Mouse (Mus musculus) limb, embryonic 14.5 days (tissue): Measurements from ENCODE around the gene Sh3bgr. TPM values are rescaled to one million over a fixed set of nuclear protein-coding genes. Genes with fewer than 3 reads are reported as not detected.

Source experiments
- ATAC-seq: fragments of 200-750 bp; cut with Nextera tagmentation; 2 replicates; pipeline ENCODE4 v1.8.0; 2017; ENCODE audit warnings: low read depth, moderate number of reproducible peaks, moderate TSS enrichment; ENCODE audit not compliant: low FRiP score
- DNase-seq: peaks from one replicate; pipeline ENCODE4 v3.0.0-alpha.2; 2015; ENCODE audit warnings: low spot score
- H3K27ac ChIP-seq: fragments of 300-500 bp; sonication (generic); replicated peaks from 2 replicates; pipeline ENCODE4 v1.5.1; 2014; ENCODE audit warnings: low read depth, mild to moderate bottlenecking, low read length, moderate library complexity, mixed read lengths
- H3K27me3 ChIP-seq: fragments of 300-500 bp; sonication (generic); 2 replicates; pipeline ENCODE4 v1.6.1; 2014; ENCODE audit warnings: low read length, mixed read lengths; ENCODE audit not compliant: control insufficient read depth, insufficient read depth
- H3K36me3 ChIP-seq: fragments of 300-500 bp; sonication (generic); 2 replicates; pipeline ENCODE4 v1.6.1; 2014; ENCODE audit warnings: mild to moderate bottlenecking, low read length, moderate library complexity, mixed read lengths; ENCODE audit not compliant: control insufficient read depth, insufficient read depth
- H3K4me1 ChIP-seq: fragments of 300-500 bp; sonication (generic); 2 replicates; pipeline ENCODE4 v1.6.1; 2014; ENCODE audit warnings: antibody characterized with exemption, low read length, mixed read lengths; ENCODE audit not compliant: control insufficient read depth, insufficient read depth
- H3K4me2 ChIP-seq: fragments of 300-500 bp; sonication (generic); replicated peaks from 2 replicates; pipeline ENCODE4 v1.6.1; 2014; ENCODE audit warnings: low read depth, mild to moderate bottlenecking, low read length, moderate library complexity; ENCODE audit not compliant: severe bottlenecking
- H3K4me3 ChIP-seq: fragments of 300-500 bp; sonication (generic); replicated peaks from 2 replicates; pipeline ENCODE4 v1.5.1; 2014; ENCODE audit warnings: low read length
- H3K9ac ChIP-seq: fragments of 300-500 bp; sonication (generic); 2 replicates; pipeline ENCODE4 v1.6.1; 2014; ENCODE audit warnings: mild to moderate bottlenecking, low read depth, low read length, moderate library complexity; ENCODE audit not compliant: severe bottlenecking
- H3K9me3 ChIP-seq: fragments of 300-500 bp; sonication (generic); 2 replicates; pipeline ENCODE4 v1.6.1; 2016; ENCODE audit warnings: low read length; ENCODE audit not compliant: control insufficient read depth
- POLR2A ChIP-seq: fragments of 200-500 bp; IDR thresholded peaks from 2 replicates; pipeline ENCODE4 v1.8.0; 2012; ENCODE audit warnings: inconsistent platforms, mild to moderate bottlenecking, moderate library complexity, borderline replicate concordance; ENCODE audit not compliant: insufficient read depth, insufficient read length; ENCODE audit errors: extremely low read depth
- WGBS: fragments of 180-500 bp; shearing (Covaris S2); extraction: QIAGEN DNeasy Blood & Tissue Kit; methylation state at CpG from one replicate; pipeline ENCODE4 v1.1.7; 2014; 5-methylcytosine and 5-hydroxymethylcytosine counted together
- polyA plus RNA-seq, 2 experiments: library from polyadenylated mRNA; depleted of rRNA in 1 of 2; stranded (reverse) in 1 of 2; unstranded in 1 of 2; fragments of >200 nt; fragmentation: Nextera tagmentation in 1 of 2; extraction: Ambion mirVana in 1 of 2; gene quantifications; 2 replicates each; pipeline versions ENCODE4 v1.2.1 to v1.2.3; 2012 to 2014

Gene Sh3bgr
- polyA plus RNA-seq (2012; rRNA removed) (9.2 and 14.9 TPM in 2 replicates), polyA plus RNA-seq (2014; fragmentation: Nextera tagmentation; extraction: Ambion mirVana) (7.7 and 13.0 TPM in 2 replicates)

- Histone ChIP-seq H3K4me2 (peak within 1 kb of the TSS; percentile 41), H3K4me3 (peak within 1 kb of the TSS; percentile 7; the same call in 1 of the 2 replicates), H3K9ac (0 out of 2 replicates have a peak within 1 kb of the TSS, but pooled peaks have one; percentile 12), H3K36me3 (no peaks in the 10 kb centered on the region), H3K27ac (0 out of 2 replicates have a peak within 1 kb of the TSS, but pooled peaks have one; percentile 4), H3K4me1 (peaks cover 15% of the 10 kb centered on the region), H3K27me3 (no peaks in the 10 kb centered on the region), H3K9me3 (no peaks in the 10 kb centered on the region)
- TF ChIP-seq POLR2A: no peak
- ATAC-seq: peak; percentile 79
- peak; percentile 25 for DNase-seq
- 3% methylated on average over 20 of the region's 20 CpGs for WGBS
Observed at GRCm38 (mm10) chr16:96199913-96200701, at the start of gene Sh3bgr. Gene Sh3bgr (plus strand): TSS chr16:96200450.

GRCm38 (mm10) chr16:96150995-96151394 lies 49.3 kb upstream of the Sh3bgr start:
- 71% methylated on average over 4 of the region's 4 CpGs for WGBS
- no peak for TF ChIP-seq POLR2A

GRCm38 (mm10) chr16:96151551-96151950 lies 48.7 kb upstream of the Sh3bgr start:
- H3K4me2 ChIP-seq: no peak overlapping the region
- H3K36me3 ChIP-seq: peaks cover 13% of the 10 kb centered on the region
- H3K27ac ChIP-seq: no peak overlapping the region
- no peaks in the 10 kb centered on the region for H3K9me3 ChIP-seq
- no peak for TF ChIP-seq POLR2A
- H3K4me3 ChIP-seq: no peak overlapping the region
- peak; percentile 51; the same call in 1 of the 2 replicates for ATAC-seq
- H3K9ac ChIP-seq: no peak overlapping the region
- DNase-seq: peak; percentile 56
- 24% methylated on average over 9 of the region's 9 CpGs for WGBS
- H3K4me1 ChIP-seq: no peaks in the 10 kb centered on the region
- H3K27me3 ChIP-seq: no peaks in the 10 kb centered on the region

More at GRCm38 (mm10) chr16:96150995-96151394, 49.3 kb upstream of the Sh3bgr start:
- ATAC-seq (no peak), DNase-seq (no peak)
- no peaks in the 10 kb centered on the region for H3K27me3 ChIP-seq
- no peak overlapping the region for H3K27ac ChIP-seq
- H3K4me2 ChIP-seq: no peak overlapping the region
- H3K9ac ChIP-seq: no peak overlapping the region
- no peaks in the 10 kb centered on the region for H3K9me3 ChIP-seq
- H3K4me1 ChIP-seq: peaks cover 5% of the 10 kb centered on the region
- H3K4me3 ChIP-seq: no peak overlapping the region
- H3K36me3 ChIP-seq: peaks cover 13% of the 10 kb centered on the region

- peaks cover 7% of the 10 kb centered on the region; the same call in 1 of the 2 replicates for H3K4me1 ChIP-seq
- H3K4me2 ChIP-seq: no peak overlapping the region
- TF ChIP-seq POLR2A: no peak
- H3K27me3 ChIP-seq: no peaks in the 10 kb centered on the region
- DNase-seq (no peak), ATAC-seq (no peak)
- H3K4me3 ChIP-seq: no peak overlapping the region
- 87% methylated on average over 2 of the region's 2 CpGs for WGBS
- no peaks in the 10 kb centered on the region for H3K9me3 ChIP-seq
- H3K36me3 ChIP-seq: peaks cover 11% of the 10 kb centered on the region; the same call in 1 of the 2 replicates
- H3K9ac ChIP-seq: no peak overlapping the region
- H3K27ac ChIP-seq: no peak overlapping the region
Observed at GRCm38 (mm10) chr16:96154476-96154875, 45.8 kb upstream of the Sh3bgr start.

- ATAC-seq (no peak), DNase-seq (no peak)
- TF ChIP-seq POLR2A: no peak
- Histone ChIP-seq H3K4me1 (peaks cover 7% of the 10 kb centered on the region), H3K9ac (no peak overlapping the region), H3K4me3 (no peak overlapping the region), H3K4me2 (no peak overlapping the region), H3K9me3 (no peaks in the 10 kb centered on the region), H3K36me3 (peaks cover 11% of the 10 kb centered on the region; the same call in 1 of the 2 replicates), H3K27me3 (no peaks in the 10 kb centered on the region), H3K27ac (no peak overlapping the region)
- 85% methylated on average over 8 of the region's 8 CpGs for WGBS
Observed at GRCm38 (mm10) chr16:96156019-96156418, 44.2 kb upstream of the Sh3bgr start.
